Mouse (Mus musculus) fibroblast of lung, adult 2 months (primary cell): Measurements from ENCODE around the gene Smlr1.

ENCODE experiments used
- DNase-seq: peaks from one replicate; pipeline ENCODE4 v3.0.0-alpha.2; 2011; ENCODE audit warnings: low read depth

Gene Smlr1

DNA sequence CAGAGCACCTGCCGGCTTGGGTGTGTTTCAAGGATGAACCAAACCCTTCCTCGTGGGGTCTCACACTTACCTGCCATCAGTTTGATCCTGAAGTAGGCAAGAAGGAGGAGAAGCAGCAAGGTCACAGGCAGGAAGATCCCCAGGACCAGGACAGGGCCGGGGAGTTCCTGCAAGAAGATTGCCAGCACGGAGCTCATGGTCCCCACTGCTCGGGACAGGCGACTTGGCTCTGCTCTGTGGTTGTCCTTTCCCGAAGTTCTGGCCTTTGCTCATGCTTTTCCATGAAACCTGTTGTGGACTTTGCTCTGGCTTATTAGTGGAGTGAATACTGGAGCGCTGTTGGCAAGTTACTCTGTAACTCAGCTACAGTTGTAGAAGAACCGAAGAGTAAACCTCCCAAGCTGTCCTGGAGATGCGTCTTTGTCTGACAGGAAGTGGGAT, at the start of gene Smlr1:
TSS of gene Smlr1 (minus strand) at position 377 of the 441 bp plus-strand sequence.
- DNase-seq: no peak

- DNase-seq: peak; percentile 11
Observed at GRCm38 (mm10) chr10:25584899-25585298, 48.8 kb upstream of the Smlr1 start.

- no peak for DNase-seq
Observed at GRCm38 (mm10) chr10:25580066-25580465, 44.0 kb upstream of the Smlr1 start.

DNA sequence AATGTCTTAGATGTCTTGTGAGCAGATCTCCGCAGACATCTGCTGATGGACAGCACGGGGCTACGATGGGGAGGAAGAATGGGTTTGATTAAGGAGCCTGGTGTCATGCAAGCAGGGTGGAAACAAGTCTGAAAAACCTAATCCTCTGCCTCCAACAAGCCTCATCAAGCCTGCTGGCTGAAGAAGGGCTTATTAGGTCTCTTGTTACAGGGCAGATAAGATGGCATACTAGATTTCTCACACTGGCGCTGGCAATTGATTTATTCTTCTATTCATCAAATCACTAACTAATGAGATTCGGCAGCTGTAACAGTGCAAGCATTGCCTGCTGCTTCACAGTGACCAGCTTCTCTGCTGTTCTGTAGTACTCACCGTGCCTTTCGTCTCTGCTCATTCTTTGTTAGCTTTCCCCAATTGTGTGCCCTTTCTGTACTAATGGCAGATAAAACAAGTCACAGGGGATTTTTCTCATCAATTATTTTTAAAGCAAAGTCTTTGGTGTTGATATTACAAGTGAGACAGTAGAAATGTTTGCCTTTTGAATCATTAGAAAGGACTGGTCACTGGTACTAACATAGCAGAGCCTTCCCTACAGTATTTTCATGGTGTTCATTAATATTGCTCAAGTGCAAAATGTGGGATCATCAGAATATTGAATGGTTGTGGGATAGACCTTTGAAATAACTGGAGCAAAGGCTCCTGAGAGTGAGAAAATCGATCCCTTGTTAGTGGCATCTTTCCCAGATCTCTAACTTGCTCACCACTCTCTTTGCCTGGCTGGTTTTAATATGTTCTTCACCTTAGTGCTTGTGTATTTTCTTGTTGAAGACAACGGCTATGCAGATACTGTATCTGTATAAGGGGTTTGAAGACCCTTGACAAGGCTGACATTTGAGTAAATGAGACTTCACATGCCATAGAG, 35.5 kb upstream of the Smlr1 start:
- DNase-seq: no peak

- DNase-seq: no peak
Observed at GRCm38 (mm10) chr10:25552936-25553335, 16.9 kb upstream of the Smlr1 start.

GRCm38 (mm10) chr10:25541097-25541496, 5.0 kb upstream of the Smlr1 start:
- DNase-seq: no peak

DNA sequence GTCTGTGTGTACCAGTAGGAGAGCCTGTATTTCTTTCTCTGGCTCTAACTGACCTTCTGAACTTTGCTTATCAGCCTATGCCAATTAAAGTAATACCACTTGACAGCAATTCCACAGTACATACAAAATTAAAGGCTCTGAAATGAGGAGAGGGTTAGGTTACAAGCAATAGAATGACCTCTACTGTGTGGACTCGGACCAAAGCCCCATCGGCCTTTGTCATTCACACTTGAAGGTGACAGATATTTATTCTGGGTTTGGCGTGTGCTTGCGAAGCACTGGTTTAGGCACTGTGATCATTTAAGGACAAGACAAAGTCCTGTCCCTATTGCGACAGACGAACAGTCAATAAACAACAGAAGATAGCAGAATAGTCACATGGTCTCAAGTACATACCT, 3.7 kb upstream of the Smlr1 start:
- DNase-seq: no peak

DNA sequence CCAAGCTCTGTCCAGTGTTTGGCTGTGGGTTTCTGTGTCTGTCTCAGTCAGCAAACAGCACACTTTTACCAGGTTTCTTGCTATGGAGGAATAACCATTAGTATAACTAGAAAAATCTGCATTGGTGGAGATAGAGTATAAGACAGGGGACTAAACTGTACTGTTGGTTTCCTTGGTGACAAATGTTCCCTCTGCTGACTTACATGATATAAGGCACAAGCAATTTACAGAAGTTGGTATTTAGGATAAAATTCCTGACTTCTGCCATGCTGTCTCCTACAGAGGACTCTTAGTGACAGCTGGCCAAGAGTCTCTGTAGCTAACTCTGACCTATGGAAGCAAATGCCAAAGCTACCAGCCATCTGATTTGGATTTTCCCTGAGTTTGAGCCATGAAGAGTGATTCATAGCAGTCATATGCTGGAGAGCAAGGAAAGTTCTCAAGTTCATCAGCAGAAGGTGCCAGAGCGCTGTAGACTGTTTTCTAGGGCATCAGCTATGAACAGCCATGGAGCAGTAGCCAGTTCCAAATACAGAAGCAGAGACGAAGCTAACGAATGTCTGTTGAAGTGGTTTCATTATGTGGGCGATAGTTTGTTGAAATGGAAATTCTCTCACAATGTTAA, 3.2 kb upstream of the Smlr1 start:
- DNase-seq: peak; percentile 74

DNA sequence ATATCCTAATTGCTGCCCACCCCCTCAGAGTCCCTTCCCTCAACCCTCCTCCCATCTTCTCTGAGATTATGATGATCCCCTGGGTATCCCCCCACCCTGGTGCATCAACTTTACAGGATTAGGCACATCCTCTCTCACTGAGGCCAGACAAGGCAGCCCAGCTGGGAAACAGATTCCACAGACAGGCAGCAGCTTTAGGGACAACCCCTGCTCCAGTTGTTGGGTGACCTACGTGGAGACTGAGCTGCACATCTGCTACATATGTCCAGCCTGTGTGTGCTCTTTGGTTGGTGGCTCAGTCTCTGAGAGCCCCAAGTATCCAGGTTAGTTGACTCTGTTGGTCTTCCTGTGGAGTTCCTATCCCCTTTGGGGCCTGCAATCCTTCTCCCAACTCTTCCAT, 2.7 kb upstream of the Smlr1 start:
- no peak for DNase-seq

DNA sequence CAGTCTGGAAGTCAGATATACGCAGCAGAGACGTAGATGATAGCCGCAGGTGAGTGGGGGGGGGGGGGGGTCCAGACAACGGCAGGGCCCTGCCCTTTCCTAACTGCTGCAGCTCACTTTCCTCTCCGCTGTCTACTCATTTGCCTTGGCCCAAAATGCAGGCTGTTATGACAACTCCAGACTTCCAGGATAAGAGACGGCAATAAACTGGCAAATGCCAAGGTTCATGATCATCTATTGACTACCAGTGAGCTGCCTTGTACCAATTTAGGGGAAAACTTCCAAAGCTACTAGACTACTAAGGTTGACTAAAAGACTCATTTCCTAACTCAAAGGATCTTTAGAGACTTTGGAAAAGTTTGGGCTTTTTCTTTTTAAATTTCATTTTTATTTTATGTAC, 554 bp upstream of the Smlr1 start:
- no peak for DNase-seq

- DNase-seq: no peak
Observed at GRCm38 (mm10) chr10:25534467-25534866, 1.6 kb downstream of the Smlr1 start.

DNA sequence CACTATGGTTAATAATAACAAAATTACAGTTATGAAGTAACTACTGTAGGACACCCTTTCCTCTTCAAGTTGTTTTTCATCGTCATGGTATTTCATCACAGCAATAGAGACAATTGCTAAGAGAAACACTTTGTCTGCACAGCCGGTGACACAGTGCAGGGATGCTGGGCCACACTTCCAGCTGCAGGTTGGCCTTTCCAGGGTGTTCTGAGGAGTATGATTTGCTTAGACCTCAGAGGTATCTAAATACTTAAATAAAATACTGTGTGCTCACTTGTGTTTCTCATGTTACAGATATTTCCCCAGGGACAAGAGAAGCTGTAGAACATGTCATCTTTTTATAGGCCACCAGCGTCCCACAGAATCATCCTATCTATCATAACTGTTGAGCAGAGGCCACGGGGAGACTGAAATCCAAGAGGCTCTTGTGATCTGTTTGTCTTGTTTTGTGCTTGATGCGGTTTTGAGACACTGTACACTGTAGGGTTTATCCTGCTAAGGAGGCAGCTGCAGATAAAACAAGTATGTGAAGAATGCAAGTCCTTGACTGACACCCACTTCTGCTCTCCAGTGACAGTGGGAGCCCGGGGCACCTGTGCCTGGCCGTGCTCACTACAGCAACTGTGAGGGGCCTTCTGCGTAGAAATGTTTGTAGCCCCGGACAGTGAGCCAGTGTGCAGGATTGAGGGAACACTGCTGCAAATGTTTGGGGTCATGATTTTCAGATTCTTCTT, 2.4 kb downstream of the Smlr1 start:
- DNase-seq: no peak

DNA sequence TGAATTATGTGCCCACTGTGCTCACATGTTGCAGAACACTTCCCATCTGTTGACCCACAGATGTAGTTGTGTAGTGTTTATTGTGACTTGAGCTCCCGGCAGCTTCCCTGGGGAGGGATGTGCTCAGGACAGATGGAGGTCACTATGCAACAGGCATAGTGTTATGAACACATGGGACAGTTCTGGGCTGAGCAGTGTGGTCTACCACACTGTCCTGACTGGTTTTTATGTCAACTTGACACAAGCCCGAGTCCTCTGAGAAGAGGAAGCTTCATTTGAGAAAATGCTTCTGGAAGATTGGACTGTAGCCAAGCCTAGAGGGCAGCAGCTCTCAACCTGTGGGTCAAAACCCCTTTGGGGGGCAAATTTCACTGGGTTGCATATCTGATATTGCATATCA, 3.0 kb downstream of the Smlr1 start:
- no peak for DNase-seq

- no peak for DNase-seq
Observed at GRCm38 (mm10) chr10:25531335-25531734, 4.7 kb downstream of the Smlr1 start.

DNA sequence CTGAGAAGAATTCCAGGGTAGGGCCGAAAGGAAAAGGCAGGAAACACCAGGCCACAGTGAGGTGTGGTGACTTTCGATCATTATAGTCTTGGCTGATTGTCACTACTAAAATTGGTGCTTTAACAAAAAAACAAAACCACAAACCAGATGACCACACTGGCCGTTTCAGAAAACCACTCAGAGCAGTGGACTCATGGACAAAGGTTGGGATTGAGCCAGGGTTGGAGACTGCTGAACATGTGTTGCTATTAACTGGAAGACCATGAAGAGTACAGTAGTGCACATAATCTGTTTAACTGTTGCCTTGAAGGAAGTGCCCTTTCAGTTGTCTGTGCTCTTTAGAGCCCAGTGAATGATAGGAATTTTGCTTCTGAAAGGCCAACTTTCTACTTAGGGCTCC, 8.9 kb downstream of the Smlr1 start:
- DNase-seq: peak; percentile 71

GRCm38 (mm10) chr10:25526622-25527021, 9.4 kb downstream of the Smlr1 start:
- DNase-seq: no peak

- no peak for DNase-seq
Observed at GRCm38 (mm10) chr10:25526156-25526555, 9.9 kb downstream of the Smlr1 start.

DNA sequence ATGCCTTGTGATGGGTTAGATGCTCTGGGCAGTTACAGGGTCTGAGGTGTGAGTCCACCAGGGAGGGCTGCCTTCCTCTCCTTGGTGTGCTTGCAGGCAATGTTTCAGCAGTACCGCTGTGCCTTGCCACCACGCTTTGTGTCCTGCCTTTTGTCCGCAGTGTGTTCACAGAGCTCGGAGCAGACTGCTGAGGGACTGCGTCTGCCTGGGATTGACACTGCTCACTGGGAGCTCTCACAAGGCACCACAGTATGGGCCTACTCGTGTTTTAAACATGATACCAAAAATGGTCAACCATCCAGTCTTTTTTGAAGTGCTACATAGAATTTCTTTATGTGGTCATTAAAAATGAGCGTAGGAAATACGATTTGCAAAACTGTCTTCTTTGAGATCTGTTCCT, 12.3 kb downstream of the Smlr1 start:
- DNase-seq: no peak

GRCm38 (mm10) chr10:25520428-25520827, 15.6 kb downstream of the Smlr1 start:
- DNase-seq: peak; percentile 77

- no peak for DNase-seq
Observed at GRCm38 (mm10) chr10:25519954-25520353, 16.1 kb downstream of the Smlr1 start.

- no peak for DNase-seq
Observed at GRCm38 (mm10) chr10:25513821-25514220, 22.2 kb downstream of the Smlr1 start.

- DNase-seq: no peak
Observed at GRCm38 (mm10) chr10:25503250-25503649, 32.8 kb downstream of the Smlr1 start.
